Mouse (Mus musculus) bone marrow, adult 2 months (tissue): Measurements from ENCODE around the gene Grk3. TPM values are rescaled to one million over a fixed set of nuclear protein-coding genes. Genes with fewer than 3 reads are reported as not detected.

ENCODE experiments used
- H3K27ac ChIP-seq: fragments of 200-500 bp; 2 replicates; pipeline ENCODE4 v1.5.1; 2012; ENCODE audit warnings: low read depth, mild to moderate bottlenecking, control low read depth, inconsistent platforms, low read length; ENCODE audit not compliant: control insufficient read depth, poor library complexity, insufficient read depth
- H3K4me1 ChIP-seq: fragments of 200-500 bp; 2 replicates; pipeline ENCODE4 v1.6.1; 2011; ENCODE audit warnings: low read length; ENCODE audit not compliant: control insufficient read depth, insufficient read depth
- H3K4me3 ChIP-seq: fragments of 200-500 bp; replicated peaks from 2 replicates; pipeline ENCODE3; 2011; ENCODE audit warnings: mild to moderate bottlenecking, low read depth, low read length, control low read depth; ENCODE audit not compliant: control insufficient read depth
- CTCF ChIP-seq: fragments of 200-500 bp; IDR thresholded peaks from 2 replicates; pipeline ENCODE4 v1.5.1; 2011; ENCODE audit warnings: low read length, control low read depth; ENCODE audit not compliant: control insufficient read depth, insufficient read depth
- POLR2A ChIP-seq: fragments of 200-500 bp; IDR thresholded peaks from 2 replicates; pipeline ENCODE4 v1.6.1; 2011; ENCODE audit warnings: low read depth, mild to moderate bottlenecking, control low read depth, low read length, borderline replicate concordance; ENCODE audit not compliant: control insufficient read depth
- WGBS: fragments of 180-500 bp; shearing (Covaris S2); methylation state at CpG from one replicate; pipeline ENCODE4 v1.1.7; 2018; 5-methylcytosine and 5-hydroxymethylcytosine counted together
- polyA plus RNA-seq: library from polyadenylated mRNA; stranded (reverse); fragments of >200 nt; gene quantifications from 2 replicates; pipeline ENCODE4 v1.2.4, GENCODE M21; 2011; ENCODE audit warnings: low replicate concordance; ENCODE audit not compliant: missing spikeins, insufficient read depth, insufficient read length

Grk3 gene
- polyA plus RNA-seq, 1 experiment: 17.4 TPM

- Histone ChIP-seq H3K4me1 (no peaks in the 10 kb centered on the region; the same call in 1 of the 2 replicates), H3K4me3 (no peak overlapping the region), H3K27ac (no peak overlapping the region)
- 67% methylated on average over 6 of the region's 6 CpGs for WGBS
- TF ChIP-seq CTCF (no peak), POLR2A (no peak)
Measured at GRCm38 (mm10) chr5:113040776-113041175, 25.2 kb upstream of the Grk3 start.

- WGBS: 82% methylated on average over 6 of the region's 6 CpGs
- TF ChIP-seq CTCF (no peak), POLR2A (no peak)
- Histone ChIP-seq H3K4me1 (peaks cover 2% of the 10 kb centered on the region; the same call in 1 of the 2 replicates), H3K4me3 (no peak overlapping the region), H3K27ac (no peak overlapping the region)
Measured at GRCm38 (mm10) chr5:113038601-113039000, 23.0 kb upstream of the Grk3 start.

- Histone ChIP-seq H3K4me3 (no peak overlapping the region), H3K4me1 (peaks cover 2% of the 10 kb centered on the region; the same call in 1 of the 2 replicates), H3K27ac (no peak overlapping the region)
- WGBS: 11% methylated on average over 10 of the region's 10 CpGs
- no peak for TF ChIP-seq CTCF
- no peak for TF ChIP-seq POLR2A
Measured at GRCm38 (mm10) chr5:113035094-113036047, 19.8 kb upstream of the Grk3 start.

- Histone ChIP-seq H3K4me1 (peaks cover 2% of the 10 kb centered on the region; the same call in 1 of the 2 replicates), H3K27ac (no peak overlapping the region), H3K4me3 (no peak overlapping the region)
- TF ChIP-seq CTCF (no peak), POLR2A (no peak)
- 74% methylated on average over 15 of the region's 15 CpGs for WGBS
Measured at GRCm38 (mm10) chr5:113031201-113031754, 15.7 kb upstream of the Grk3 start.

DNA sequence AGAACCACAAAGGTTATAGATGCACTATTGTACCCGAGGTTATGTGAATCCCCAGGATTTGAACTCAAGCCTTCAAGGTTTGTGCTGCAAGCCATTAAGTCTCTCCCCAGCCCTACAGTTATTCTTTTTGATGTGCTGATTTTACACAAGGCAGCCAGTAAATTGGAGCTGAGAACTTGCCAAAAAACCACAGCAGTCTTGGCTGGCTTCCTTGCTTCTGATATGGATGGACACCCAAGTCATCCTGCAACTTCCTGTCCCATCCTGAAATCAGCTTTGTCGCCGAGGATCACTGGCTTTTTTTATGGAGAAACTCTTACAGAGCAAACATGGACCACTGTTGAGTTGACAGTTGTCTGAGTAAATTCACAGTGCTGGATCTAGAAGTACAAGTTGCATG, 14.5 kb upstream of the Grk3 start:
- Histone ChIP-seq H3K4me1 (no peaks in the 10 kb centered on the region), H3K4me3 (no peak overlapping the region), H3K27ac (no peak overlapping the region)
- 43% methylated on average over 3 of the region's 3 CpGs for WGBS
- no peak for TF ChIP-seq POLR2A
- TF ChIP-seq CTCF: no peak

- TF ChIP-seq POLR2A: no peak
- TF ChIP-seq CTCF: no peak
- WGBS: 47% methylated on average over 5 of the region's 5 CpGs
- Histone ChIP-seq H3K4me3 (no peak overlapping the region), H3K4me1 (no peaks in the 10 kb centered on the region; the same call in 1 of the 2 replicates), H3K27ac (no peak overlapping the region)
Measured at GRCm38 (mm10) chr5:113026706-113027105, 11.1 kb upstream of the Grk3 start.

GRCm38 (mm10) chr5:113024154-113024764, 8.7 kb upstream of the Grk3 start:
- Histone ChIP-seq H3K4me3 (no peak overlapping the region), H3K4me1 (no peaks in the 10 kb centered on the region; the same call in 1 of the 2 replicates), H3K27ac (no peak overlapping the region)
- 42% methylated on average over 18 of the region's 18 CpGs for WGBS
- TF ChIP-seq POLR2A (no peak), CTCF (no peak)

DNA sequence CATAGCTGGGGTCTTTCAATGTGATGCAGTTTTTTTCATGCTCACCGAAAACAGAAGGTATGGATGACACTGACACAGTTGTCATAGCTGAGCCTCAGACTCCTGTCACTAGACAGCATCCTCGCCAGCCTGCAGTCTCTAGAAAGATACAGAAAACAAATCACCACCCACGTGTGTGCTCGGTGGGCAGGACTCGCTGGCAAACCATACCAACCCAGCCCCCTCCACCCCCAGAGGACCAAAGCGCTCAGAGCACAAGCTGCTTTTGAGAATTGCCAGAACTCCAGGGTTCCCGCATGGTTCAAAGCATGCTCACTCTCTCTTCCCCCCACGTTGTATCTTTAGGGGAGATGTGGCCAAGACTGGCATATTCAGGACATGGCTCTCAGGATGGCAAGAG, 2.6 kb upstream of the Grk3 start:
- WGBS: 66% methylated on average over 8 of the region's 8 CpGs
- no peak for TF ChIP-seq CTCF
- no peak for TF ChIP-seq POLR2A
- Histone ChIP-seq H3K27ac (no peak overlapping the region), H3K4me3 (no peak overlapping the region), H3K4me1 (peaks cover 3% of the 10 kb centered on the region; the same call in 1 of the 2 replicates)
